Mouse (Mus musculus) spleen, adult 2 months (tissue): ENCODE results near the gene Top2a.

Experiments used
- CTCF ChIP-seq: fragments of 200-500 bp; IDR thresholded peaks from 2 replicates; pipeline ENCODE4 v1.5.1; 2011; ENCODE audit warnings: mild to moderate bottlenecking, inconsistent platforms; ENCODE audit not compliant: insufficient read depth, insufficient read length, insufficient replicate concordance; ENCODE audit errors: extremely low read depth
- POLR2A ChIP-seq: fragments of 200-500 bp; IDR thresholded peaks from 2 replicates; pipeline ENCODE4 v1.6.1; 2011; ENCODE audit warnings: low read depth, low read length, inconsistent platforms

- TF ChIP-seq POLR2A = no peak
- no peak for TF ChIP-seq CTCF
Observed at GRCm38 (mm10) chr11:99042834-99043431, 18.9 kb upstream of the Top2a start.
